Mouse (Mus musculus) inflammation-experienced regulatory T-cells (primary cell): ENCODE data around the gene C1rl. TPM values are rescaled to one million over a fixed set of nuclear protein-coding genes. Genes with fewer than 3 reads are reported as not detected.

Source experiments
- polyA plus RNA-seq, 2 experiments: library from polyadenylated mRNA; unstranded; fragments of 100-300 nt; shearing (Covaris generic); gene quantifications; one replicate each; pipeline ENCODE4 v1.2.1; 2017

The C1rl gene
- under 1 TPM; 0.34 to 0.39 TPM for polyA plus RNA-seq

GRCm38 (mm10) chr6:124492842-124493561 lies at the start of gene C1rl:
TSS of gene C1rl (plus strand) at chr6:124493113.

GRCm38 (mm10) chr6:124464305-124465271 lies 28.3 kb upstream of the C1rl start, which contains the start of gene Clstn3:
TSS of gene Clstn3 (minus strand) at chr6:124464794.

DNA sequence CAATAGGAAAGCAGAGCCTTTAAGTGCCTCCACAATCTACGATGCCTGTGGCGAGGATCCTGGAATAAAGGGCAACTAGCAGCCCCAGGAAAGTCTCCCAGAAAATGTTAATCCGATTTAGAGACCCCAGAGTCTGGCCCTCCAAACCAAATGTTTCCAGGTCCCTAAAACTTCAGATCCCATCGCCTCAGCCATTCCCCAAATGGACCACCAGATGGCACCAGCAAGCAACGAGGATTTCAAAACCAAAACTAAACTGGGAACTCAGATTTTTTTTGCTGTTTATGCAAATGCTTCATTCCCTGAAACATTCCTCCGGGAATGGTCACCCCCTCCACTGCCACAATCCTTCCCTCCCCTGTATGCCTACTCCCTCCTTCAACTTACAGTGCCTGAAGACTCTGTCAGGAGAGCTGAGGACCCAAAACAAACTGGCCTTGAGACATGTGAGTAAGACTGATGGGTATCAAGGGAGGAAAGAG lies 19.5 kb downstream of the C1rl start, which contains the start of gene C1ra:
Gene C1ra (plus strand): TSS at position 51 of the 482 bp plus-strand sequence.

DNA sequence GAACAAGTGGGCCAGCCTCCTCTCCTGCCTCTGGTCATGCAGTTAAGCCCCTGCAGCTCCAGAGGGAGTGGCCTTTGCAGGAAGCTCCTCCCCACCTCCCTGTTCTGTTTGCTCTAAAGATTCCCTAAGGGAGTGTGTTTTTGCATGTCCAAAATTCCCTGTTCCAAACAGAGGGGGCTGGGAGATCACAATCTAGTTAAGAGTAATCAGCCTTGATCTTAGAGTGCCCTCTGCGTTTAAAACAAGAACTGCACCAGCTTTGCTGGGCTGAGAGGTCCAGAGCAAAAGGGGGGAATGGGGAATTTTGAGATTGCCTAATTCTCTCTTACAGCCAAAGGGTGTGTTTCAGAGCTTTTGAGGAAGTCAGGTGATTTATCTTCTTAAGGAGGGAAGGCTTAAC lies 49.4 kb downstream of the C1rl start, which contains the start of gene C1s1:
Gene C1s1 (minus strand): TSS at position 76 of the 400 bp plus-strand sequence.

Other genes starting within 250 kb of the C1rl start
- under 1 TPM in 1 of 2 experiments, not detected in 1; 0.51 TPM for gene Cd163, start 188.5 kb upstream of the C1rl start, polyA plus RNA-seq
- gene Pex5, start 78.0 kb upstream of the C1rl start, polyA plus RNA-seq = 10 to 100 TPM; 28.3 to 35.9 TPM
- 1 to 10 TPM in 1 of 2 experiments, not detected in 1; 1.3 TPM for gene Clstn3, start 28.3 kb upstream of the C1rl start, polyA plus RNA-seq
- under 1 TPM in 1 of 2 experiments, not detected in 1; 0.58 TPM for gene C1ra, start 19.3 kb downstream of the C1rl start, polyA plus RNA-seq
- 1 to 10 TPM in 1 of 2 experiments, not detected in 1; 1.1 TPM for gene C1s1, start 49.2 kb downstream of the C1rl start, polyA plus RNA-seq
- not detected for gene C1rb, start 77.2 kb downstream of the C1rl start, polyA plus RNA-seq
- under 1 TPM in 1 of 2 experiments, not detected in 1; 0.30 TPM for gene C1s2, start 143.0 kb downstream of the C1rl start, polyA plus RNA-seq
- 10 to 100 TPM; 35.2 to 40.2 TPM for gene Lpcat3, start 169.9 kb downstream of the C1rl start, polyA plus RNA-seq
- 100 to 1,000 TPM; 287 to 344 TPM for gene Emg1, start 219.1 kb downstream of the C1rl start, polyA plus RNA-seq
- gene Phb2, start 219.2 kb downstream of the C1rl start, polyA plus RNA-seq = 100 to 1,000 TPM; 196 to 201 TPM
- 100 to 1,000 TPM; 320 to 496 TPM for gene Ptpn6, start 245.6 kb downstream of the C1rl start, polyA plus RNA-seq
- gene Grcc10, start 248.3 kb downstream of the C1rl start, polyA plus RNA-seq = 100 to 1,000 TPM; 440 to 464 TPM